Mouse (Mus musculus) layer of hippocampus, adult 9-10 months (tissue): Measurements from ENCODE around the gene Art3.
A peak's percentile ranks its signal among the peaks of the same experiment; 100 is the strongest.

Experiments used
- DNase-seq: peaks from one replicate; pipeline ENCODE4 v3.0.0; 2022; ENCODE audit warnings: low spot score

Art3 gene

DNA sequence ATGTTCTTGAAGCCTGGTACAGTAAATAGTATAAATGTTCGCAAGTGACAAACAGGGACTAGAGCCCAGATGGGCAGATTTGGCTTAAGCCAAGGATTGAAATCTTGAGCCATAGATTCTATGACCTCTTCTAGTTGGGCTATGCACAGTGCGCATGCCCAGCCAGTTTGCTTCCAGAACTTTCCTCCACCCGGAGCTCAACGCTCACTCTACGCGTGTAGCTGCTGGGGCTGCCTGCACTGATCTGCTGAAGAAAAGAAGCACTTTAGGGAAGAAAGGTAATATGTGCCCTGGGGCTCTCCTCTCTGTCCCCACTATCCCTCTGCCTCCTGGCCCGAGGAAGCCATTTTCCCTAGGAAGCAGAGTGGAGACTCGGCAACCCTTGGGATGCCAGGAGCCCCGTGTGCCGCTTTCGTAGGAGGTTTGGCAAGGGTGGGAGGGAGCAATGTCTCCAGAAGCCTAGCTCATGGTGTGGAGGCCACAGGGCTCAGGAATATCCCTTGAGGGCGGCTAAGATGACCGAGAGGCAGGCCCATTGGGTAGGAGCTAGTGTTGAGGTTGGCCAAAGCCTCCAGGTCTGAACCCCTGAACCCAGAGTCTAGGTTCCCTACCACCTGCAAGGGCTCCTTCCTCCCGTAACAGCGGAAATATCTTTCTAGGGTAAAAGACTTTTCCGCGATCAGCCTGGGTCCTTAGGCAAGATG lies at the start of gene Art3:
TSS of gene Art3 (plus strand) at position 193 of the 704 bp plus-strand sequence.
- no peak for DNase-seq

DNA sequence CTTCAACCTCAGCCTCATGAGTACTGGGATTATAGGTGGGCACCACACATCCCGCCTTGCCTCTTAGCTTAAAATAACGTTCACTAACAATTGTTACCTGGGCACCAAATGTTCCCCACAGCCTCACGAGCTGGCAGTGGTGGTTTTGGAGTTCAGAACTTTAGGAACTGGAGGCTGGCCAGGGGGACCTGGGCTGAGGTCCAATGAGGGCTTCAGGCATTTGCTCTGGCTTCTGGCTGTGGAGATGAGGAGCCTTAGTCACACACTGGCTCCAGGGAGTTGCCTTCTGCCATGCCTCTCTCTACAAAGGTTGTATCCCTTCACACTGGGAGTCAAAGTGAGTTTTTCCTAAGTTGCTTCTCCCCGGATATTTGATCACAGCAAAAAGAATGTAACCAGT lies 49.1 kb upstream of the Art3 start:
- DNase-seq = no peak

DNA sequence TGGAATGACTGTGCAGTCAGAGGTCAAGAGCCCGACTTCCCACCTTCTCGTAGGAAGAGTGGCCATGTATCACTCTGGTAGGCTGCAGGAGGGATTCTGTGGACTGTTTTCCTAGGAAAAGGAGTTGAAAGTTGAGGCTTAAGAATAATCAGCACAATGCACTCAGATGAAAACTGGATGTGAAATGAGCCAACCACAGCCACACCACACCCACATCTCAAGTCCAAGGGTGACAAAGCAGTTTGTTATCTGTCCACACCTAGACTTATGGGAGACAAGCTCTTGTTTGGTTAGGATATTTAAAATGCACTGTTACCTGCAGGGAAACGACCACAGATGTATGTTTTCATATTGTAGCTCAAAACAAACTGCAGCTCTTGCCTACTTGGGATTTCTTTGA lies 48.5 kb upstream of the Art3 start:
- DNase-seq = no peak

DNA sequence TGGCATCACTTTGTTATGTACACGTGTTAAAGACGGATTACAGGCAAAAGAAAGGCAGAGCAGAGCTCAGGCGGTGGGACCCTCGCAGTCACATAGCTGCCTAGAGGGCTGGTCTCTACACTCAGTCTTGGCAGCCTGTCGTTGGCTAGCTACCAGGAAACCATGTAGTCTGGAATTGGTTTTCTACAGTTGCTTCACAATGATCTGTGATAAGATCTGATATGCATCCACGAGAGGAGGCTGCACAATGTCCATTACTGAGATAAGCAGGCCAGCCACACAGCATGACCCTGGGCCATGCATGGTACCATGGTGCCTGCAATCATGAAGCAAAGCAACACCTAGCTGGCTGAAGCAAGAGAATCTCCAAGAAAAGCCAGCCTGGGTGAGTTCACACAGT lies 43.8 kb upstream of the Art3 start:
- no peak for DNase-seq

DNA sequence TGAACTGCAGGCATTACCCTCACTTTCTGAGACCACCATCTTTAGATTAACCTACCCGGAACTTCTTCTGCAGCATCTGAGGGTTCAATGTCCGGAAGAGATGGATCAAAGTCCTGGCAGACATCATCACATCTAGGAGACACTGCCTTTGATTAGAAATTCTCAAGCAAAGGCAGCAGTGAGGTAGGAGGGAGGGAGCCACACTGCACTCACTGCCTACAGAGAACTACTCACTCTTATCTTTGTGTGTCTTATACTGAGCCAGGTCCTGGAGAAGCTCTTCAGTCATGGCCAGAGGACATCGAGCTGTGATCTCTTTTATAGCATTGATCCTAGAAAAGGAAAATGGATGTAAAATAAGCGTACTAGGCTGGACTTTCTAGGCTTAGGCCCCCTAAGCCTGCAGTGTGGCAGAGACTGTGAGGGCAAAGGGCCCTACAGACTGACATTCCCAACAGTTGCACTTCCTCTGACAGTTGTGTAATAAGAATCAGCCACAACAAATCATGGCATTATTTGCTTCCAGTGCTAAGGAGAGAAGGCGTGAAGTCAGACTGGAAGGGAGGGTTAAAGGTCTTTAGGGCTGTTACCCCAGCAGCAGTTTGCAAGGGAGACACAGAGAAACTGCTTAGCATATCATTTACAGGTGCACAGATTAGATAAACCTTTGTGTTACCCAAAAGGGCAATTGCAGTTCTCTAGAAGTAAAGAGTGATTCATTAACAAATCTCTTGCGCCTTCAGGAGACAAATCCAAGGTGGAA lies 39.8 kb upstream of the Art3 start:
- no peak for DNase-seq

DNA sequence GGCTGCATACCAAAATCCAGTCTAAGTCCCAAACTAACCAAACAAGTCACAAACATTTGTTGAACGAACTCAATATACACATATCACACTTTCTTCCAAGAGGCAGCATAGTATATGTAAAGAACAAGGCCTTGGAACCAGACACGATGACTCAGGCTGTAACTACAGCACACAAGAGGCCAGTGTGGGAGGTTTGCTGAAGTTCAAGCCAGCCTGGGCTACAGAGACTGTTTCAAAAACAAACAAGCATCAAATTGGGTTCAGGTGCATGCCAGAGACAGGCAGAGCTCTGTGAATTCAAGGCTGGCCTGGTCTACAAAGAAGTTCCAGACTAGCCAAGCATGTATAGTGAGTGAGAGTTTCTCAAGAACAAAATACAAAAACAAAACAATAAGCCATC lies 37.1 kb upstream of the Art3 start:
- DNase-seq = no peak

DNA sequence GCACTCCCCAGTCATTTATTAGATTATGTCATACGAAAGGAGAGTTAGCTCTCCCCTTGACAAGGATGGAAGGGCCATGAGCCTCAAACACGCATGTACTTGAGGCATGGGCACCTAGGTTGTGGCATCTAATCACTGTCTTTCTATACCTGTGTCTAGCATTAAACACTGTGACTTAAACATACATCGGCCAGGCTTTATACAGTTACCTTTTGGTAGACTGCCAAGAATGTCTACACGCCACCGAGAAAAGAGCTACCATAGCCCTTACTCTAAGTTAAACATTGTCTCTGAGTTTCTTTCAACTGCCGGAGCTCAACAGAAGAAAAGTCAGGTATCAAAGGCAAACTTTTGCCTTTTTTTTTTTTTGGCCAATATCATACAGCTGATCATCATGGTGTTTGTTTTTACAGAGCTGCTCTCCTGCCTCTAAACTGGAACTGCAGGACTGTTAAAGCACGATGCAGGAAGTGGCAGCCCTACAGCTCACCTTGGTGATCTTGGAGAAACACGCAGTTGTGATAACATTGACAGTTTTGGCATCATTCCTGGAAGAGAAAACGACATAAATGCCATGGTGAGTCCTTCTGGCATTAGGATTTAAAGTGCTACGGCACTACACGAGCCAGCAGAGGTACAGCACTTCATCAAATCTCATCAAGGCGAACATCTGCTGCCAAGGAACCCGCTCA lies 29.3 kb upstream of the Art3 start:
- DNase-seq = no peak

DNA sequence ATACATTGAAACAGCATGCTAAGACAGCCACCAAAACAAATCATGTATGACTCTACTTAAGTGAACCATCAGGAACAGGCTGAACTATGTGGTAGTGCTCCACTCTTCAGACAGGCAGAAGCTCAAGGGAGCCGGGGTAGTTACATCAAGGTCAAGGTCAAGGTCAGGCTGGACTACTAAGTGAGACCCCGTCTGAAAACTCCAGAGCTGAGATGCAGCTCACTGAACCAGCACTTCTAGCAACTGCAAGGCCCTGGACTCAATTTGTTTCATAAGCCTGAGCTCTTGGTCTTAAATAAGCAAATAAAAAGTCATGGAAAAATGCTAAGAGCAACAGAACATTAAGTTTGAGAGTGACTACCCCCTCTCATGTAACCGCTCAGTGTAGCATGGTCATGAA lies 27.3 kb upstream of the Art3 start:
- no peak for DNase-seq

DNA sequence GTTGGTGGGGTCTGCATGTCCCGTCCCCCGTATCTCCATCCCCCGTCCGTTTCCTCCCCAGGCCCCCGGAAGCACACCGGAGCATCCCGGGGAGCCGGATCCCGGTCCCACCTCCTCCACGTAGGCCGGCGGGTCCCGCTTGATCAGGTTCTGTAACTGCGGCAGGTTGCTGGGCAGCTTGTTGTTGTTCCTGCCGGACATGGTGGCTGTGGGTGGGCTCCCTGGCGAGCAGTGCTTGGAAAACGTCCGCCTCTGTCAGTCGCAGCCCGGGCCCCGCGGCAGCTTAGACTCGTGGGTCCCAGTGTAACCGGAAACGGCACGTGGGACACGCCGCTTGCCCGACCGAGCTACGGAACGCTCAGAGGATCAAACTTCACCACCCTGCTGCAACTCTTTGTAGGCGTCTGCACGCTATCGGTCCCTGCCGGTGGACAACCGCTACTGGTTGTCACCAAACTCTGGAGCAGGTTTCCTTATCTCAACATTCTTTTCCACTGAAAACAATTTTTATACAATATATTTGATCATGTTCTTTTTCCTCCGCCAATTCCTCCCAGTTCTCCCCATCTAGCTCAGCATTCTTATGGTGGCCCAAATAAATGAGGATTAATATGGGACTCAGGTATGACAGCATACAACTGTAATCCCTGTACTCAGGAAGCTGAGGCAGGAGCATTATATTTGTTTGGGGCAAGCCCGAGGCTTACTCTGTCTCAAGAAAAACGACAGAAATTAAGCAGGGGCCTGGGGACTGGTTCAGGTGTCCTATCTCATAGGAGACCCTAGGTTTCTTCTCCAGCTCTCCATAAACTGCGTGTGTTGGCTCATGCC lies 21.7 kb upstream of the Art3 start, which contains the start of gene Sdad1:
TSS of gene Sdad1 (minus strand) at position 799 of the 831 bp plus-strand sequence.
- peak; percentile 81 for DNase-seq

DNA sequence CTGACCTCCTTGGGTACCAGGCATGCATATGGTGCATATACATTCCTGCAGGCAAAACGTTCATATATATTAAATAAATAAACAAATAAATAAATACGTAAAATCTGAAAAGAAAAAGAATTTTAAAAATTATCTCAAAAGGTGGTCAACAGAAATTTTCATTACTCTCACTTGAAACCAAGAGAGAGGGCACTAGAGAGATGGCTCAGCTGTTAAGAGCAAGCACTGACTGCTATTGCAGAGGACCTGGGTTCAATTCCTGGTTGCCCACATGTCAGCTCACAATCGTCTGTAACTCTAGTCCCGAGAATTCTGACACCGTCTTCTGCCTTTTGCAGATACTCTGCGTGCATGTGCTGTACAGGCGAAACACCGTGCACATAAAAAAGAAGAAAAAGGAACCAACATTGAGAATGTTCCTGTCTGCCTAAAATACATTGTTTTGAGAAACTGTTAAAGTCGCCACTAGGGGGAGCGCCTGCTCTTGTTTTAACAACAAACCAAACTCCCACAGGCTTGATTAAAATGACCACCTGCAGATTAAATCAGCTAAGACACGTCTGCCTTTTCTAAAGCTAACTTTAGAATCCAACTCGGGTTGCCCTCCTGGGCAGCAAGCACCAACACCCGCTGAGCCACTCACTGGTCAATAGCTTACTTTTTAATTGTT lies 19.4 kb upstream of the Art3 start:
- peak; percentile 94 for DNase-seq

DNA sequence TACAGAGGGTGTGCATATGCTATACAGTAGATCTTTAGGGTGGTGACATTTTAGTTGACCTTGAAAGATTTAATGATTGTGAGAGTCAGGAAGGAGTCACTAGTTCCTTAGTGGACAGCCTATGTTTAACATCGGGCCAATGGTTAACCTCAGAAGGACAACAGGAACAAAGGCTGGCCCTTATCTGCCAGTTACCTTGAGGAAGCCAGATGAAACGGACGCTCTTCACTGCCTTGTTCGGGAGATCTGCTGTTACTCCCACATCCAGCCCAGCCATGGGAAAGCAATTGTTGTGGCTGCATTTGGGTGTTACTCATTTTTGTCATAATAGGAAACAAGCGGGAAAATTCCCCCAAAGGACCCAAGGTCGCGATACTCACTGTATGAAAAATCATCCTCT lies 17.9 kb upstream of the Art3 start:
- no peak for DNase-seq

DNA sequence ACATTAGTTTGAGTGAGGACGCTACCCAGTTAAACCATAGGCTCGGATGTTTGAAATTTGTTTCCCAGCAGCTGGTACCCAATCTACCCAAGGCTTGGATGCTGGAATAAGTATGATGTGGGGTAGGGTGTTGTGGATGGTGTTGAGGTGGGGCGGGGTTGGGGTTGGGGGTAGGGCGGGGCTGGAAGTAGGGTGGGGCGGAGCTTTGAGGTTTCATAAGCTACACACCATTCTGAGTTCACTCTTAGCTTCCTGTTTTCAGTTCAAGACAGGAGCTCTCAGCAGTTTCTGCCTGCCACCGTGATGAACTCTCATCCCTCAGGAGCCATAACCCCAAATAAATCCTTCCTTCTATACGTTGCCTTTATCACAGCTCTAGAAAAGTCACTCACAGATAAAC lies 13.5 kb upstream of the Art3 start:
- no peak for DNase-seq

DNA sequence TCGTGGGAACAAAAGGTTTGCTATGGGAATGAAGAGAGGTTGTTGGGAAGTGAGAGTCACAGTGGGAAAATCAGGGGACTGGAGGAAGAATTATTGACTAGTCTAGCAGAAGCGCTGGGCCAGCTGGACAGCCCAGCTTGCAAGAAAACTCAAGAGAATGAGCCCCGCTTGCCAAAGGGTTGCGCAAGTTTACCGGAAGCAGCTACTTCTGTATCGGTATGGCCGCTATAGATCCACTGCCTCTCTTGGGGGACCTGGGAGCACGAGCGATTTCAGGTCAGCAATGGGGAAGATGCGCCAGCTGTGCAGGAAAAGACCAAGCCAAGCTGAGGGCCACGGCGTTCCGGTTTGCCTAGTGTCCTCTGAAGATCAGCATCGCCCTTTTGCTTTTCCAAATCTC lies 13.0 kb upstream of the Art3 start:
- no peak for DNase-seq

DNA sequence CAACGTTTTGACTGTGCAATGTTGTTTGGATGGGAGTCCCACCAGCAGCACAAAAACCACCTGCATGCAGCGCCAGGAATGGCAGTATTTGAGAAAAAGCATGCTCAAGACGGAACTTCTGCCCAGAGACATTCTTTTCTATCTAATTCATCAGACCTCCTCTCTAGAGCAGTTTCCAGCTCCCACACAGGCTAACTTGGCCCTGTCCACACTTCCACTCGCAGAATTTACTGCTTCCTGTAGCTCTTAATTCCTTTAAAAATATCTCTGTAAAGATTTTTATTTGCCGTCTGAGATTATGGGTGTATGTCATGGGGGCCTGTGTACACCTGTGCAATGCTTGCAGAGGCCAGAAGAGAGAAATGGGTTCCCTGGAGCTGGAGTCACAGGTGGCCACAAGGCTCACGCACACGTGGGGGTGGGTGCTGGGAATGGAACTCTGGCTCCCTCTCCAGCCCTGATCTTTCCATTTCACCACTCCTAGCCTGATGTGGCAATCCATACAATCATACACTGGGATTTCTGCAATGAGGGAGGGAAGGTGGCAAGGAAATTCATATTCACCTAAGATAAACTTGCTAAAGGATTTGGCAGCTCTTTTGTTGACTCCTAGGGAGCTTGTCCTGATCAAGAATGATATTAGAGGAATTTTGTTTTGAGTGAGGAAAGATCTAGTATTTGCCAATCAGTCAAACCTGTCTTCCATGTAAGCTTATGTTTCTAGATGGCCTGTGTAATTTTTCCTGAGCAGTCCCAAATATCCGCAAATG lies 9.8 kb upstream of the Art3 start:
- no peak for DNase-seq

DNA sequence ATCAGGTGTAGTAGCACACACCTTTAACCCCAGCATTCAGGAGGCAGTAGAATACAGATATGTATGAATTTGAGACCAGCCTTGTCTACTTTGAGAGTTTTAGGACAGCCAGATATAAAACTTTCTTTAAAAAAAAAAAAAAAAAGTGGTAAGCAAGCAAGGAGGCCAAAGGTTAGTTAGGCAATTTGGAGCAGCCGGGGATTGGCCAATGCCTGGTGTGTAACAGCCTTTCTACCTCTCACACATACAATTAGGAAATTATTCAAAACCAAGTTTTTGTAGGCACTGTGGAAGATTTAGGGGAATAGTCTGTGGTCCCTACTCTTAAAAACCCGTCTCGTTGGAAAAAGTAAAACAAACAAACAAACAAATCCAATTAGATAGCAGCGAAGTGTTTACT lies 9.0 kb upstream of the Art3 start:
- no peak for DNase-seq

DNA sequence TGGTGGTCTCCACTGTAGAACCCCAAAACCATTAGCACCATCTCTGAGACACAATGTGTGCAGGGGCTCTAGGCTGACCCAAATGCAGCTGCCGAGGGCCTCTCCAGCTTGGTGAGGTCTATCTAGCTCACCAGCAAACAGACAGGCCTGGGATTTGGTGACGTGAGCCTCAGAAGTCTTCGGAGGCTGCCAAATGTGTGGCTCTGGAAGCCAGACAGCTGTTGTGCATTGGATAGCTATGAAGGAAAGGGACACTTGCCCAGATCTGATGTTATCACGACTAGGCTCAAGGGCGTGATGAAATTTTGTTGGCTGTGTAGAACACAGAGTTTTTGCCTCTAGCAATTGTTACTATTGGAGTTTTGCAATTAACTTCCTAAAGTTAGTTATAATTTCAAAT lies 8.4 kb upstream of the Art3 start:
- DNase-seq = no peak

DNA sequence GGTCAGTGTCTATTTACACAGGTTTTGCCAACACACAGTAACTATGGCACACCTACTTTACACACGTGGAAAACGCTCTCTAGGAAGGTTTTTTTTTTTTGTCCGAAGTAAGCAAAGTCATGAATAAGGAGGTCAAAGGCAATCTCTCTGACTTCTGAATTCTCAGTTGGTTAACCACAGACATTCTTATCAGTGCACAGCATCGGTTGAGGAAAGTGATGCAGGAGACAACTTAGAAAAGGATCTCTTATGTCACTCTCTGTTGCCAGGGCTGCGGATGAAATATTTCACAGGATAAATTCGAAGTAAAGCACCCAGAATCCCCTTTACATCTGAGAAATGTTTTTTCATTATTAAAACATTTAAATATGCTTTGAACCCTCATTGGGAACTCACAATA lies 4.3 kb upstream of the Art3 start:
- DNase-seq = no peak

DNA sequence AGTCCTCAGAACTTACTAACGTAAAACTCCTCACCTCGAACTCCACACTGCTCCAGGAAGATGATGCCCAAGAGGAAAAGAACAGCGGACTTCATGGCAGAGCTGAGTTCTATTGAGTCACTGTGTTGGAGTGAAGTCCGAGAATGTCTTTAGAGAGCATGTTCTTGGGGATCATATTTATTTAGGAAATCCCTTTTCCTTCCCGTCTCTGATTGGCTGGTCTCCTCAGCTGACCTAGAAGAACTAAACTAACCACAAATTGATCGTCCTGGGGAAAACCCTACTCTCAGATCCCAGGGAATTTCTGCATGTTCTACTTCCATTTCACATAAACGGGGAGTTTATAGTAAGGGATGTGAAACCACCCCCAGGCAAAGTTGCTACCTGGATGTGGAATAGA lies 3.7 kb upstream of the Art3 start, which contains the start of gene Cxcl9:
TSS of gene Cxcl9 (minus strand) at position 151 of the 400 bp plus-strand sequence.
- DNase-seq = no peak

DNA sequence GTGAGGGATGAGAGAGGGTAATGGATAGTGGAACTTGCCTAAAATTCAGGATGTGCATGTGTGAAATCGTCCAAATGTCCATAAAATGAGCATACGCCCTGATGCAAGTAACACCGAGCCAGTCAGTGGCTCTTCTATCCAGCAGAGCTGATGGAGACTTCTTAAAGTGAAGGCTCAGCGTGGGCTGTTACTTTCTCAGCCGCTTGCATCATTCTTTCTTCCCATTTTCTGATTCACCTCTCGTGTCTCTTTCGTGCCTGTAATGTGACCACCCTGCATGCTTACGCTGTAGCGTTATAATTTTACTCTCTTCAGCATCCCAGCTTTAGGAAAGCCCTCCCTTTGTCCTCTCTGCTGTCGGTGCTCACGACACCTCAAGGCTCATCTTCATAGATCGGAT lies 505 bp upstream of the Art3 start:
- DNase-seq = no peak

DNA sequence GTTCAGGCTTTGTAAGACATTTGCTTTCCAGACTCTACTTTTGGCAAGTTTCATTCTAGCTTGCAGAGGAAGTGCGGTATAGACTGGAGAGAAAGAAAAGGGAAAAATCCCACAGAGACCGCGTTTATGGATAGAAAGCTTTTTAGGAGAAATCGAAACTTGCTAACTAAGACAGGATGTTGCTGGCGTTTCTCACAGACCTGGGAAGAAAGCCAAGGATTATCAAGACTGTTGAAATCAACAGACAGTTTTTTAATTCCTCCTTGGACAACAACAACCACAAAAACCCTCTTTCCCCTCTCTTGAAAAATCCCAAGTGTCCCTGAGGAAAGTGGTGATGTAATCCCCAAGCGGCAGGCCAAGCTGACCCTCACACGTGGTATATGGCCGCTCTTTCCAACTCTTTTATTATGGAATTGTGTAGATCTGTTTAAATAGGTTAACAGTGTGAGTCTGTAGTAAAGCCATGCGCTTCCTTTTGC lies 773 bp downstream of the Art3 start:
- no peak for DNase-seq

DNA sequence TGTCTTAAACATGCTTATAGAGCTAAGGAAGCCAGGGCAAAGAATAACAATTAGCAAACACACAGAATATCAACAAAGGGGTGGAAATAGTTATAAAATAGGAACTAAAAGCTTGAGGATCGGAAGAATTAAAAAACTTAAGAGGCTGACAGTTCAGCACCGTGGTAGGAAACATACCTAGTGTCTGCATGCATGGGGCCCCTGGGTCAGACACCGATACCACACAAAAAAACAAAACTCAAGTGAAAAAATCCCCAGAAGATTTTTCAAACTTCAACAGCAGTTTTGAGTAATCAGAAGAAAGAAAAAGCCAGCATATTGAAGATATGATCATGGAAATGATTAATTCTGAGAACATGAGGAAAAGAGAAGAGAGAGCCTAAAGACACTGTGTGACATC lies 5.1 kb downstream of the Art3 start:
- no peak for DNase-seq
